Mouse (Mus musculus) c-Kit-positive CD71-positive TER-119-positive erythroid progenitor cells, embryonic 14.5 days (primary cell): Measurements from ENCODE around the gene Lama4.

Source experiments
- DNase-seq: peaks from one replicate; pipeline ENCODE4 v3.0.0-alpha.2; 2013; ENCODE audit warnings: low spot score

The Lama4 gene

DNA sequence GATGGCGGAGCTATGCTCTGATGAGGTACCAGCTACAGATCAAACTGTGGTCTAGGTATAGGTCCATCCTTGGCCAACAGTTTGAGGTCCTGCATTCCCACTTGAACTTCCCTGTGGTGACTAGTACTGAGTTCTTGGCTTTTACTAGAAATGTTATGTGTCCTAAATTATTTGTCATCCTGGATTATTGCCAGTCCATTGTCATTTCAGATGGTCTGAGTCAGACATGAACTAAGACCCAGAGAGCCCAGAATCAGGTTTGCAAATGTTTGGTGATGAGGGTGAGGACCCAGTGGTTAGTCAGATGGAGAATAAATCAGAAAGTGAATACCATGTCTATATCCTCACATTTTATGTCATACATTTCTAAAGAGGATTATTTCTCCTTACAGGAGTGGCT lies 192.0 kb downstream of the Lama4 start:
- DNase-seq, result no peak

DNA sequence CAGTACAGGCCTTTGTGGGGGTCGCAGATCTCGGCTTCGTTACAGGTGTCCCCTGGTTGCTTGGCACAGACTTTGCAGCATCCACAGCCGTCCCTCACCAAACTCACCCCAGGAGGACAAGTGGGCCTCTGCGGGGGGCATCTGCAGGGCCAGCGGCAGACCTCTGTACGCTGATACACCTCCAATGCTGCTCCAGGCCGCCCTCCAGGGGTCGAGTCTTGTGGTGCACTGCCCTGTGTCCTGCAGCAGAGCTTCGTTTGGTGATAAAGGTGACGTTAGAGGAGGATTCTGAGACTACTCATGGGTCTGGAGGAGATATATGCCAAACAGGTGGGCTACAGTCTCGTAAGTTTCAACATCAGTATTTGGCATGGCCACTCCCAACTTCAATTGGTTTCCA lies 193.0 kb downstream of the Lama4 start:
- no peak for DNase-seq
